In the genomic region with DNA sequence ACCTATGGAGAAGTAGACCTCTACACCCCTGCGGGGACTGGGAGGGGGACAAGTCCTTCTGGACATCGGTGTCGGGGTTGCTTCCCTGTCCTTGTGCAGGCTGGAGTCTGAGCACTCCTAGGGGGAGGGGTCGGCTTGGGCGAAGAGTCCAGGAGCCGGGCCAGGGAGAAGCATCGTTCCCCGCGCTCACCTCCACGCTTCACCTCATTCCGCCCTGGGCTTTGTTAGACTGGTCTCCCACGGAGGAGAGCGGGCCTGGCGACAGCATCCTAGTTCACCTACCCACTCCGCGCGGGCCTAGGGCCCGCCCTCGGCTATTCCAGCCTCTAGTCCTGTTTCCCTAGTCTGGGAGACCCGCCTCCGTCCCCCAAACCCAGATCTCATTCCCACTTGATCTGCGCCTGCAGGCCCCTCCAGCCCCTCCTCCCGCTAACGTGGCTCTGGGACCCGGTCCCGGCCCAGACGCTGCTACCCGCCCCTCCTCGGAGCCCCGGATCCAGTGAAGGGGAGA, we compare ENCODE assay signal across 8 mouse cellular contexts. TPM values are rescaled to one million over a fixed set of nuclear protein-coding genes. Genes with fewer than 3 reads are reported as not detected.
A peak's percentile ranks its signal among the peaks of the same experiment; 100 is the strongest.
DNase-seq lines count a peak whose midpoint lies in the region; ATAC-seq and TF ChIP-seq lines count a peak whose summit lies in the region.

No protein-coding gene starts in this region.

- H3K27ac ChIP-seq in forebrain, postnatal 0 days (ENCODE audit: low read depth, low read length): peak overlapping the region; percentile 81
- peak overlapping the region; percentile 44; the same call in 1 of the 2 replicates for H3K27ac ChIP-seq in limb, embryonic 13.5 days
- H3K27ac ChIP-seq in neural tube, embryonic 14.5 days (ENCODE audit: low read depth, low read length): peak overlapping the region; percentile 65

- no peaks in the 10 kb centered on the region for H3K27me3 ChIP-seq in forebrain, postnatal 0 days (ENCODE audit: insufficient read depth, low read length)
- no peaks in the 10 kb centered on the region for H3K27me3 ChIP-seq in limb, embryonic 13.5 days
- H3K27me3 ChIP-seq in neural tube, embryonic 14.5 days (ENCODE audit: control insufficient read depth, insufficient read depth, low read length): no peaks in the 10 kb centered on the region

- H3K36me3 ChIP-seq in forebrain, postnatal 0 days (ENCODE audit: insufficient read depth): peaks cover 20% of the 10 kb centered on the region
- H3K36me3 ChIP-seq in limb, embryonic 13.5 days: peaks cover 24% of the 10 kb centered on the region
- H3K36me3 ChIP-seq in neural tube, embryonic 14.5 days (ENCODE audit: control insufficient read depth, insufficient read depth, low read length): peaks cover 17% of the 10 kb centered on the region

- peak overlapping the region; percentile 80 for H3K4me2 ChIP-seq in forebrain, postnatal 0 days (ENCODE audit: low read depth)
- peak overlapping the region; percentile 86 for H3K4me2 ChIP-seq in limb, embryonic 13.5 days (replicated peaks)
- H3K4me2 ChIP-seq in neural tube, embryonic 14.5 days (ENCODE audit: low read depth, low read length): peak overlapping the region; percentile 78

- no peak for TF ChIP-seq POLR2A in lung, adult 2 months (IDR thresholded peaks at IDR 0.05; ENCODE audit: borderline replicate concordance, extremely low read depth, low read depth, low read length)

- no peak for TF ChIP-seq CTCF in lung, adult 2 months (IDR thresholded peaks at IDR 0.05; ENCODE audit: insufficient read depth, low read length)
- no peak for TF ChIP-seq CTCF in forebrain, postnatal 0 days (IDR thresholded peaks at IDR 0.05; ENCODE audit: low read depth)

- H3K9ac ChIP-seq in forebrain, postnatal 0 days: peak overlapping the region; percentile 84
- peak overlapping the region; percentile 87 for H3K9ac ChIP-seq in limb, embryonic 13.5 days
- H3K9ac ChIP-seq in neural tube, embryonic 14.5 days (replicated peaks; ENCODE audit: low read depth, low read length): peak overlapping the region; percentile 64

- peaks cover 13% of the 10 kb centered on the region; the same call in 1 of the 2 replicates for H3K4me1 ChIP-seq in lung, adult 2 months (ENCODE audit: control insufficient read depth, insufficient read depth, low read length)
- H3K4me1 ChIP-seq in forebrain, postnatal 0 days (ENCODE audit: insufficient read depth): peaks cover 19% of the 10 kb centered on the region
- peaks cover 34% of the 10 kb centered on the region for H3K4me1 ChIP-seq in limb, embryonic 13.5 days
- peaks cover 24% of the 10 kb centered on the region for H3K4me1 ChIP-seq in neural tube, embryonic 14.5 days (ENCODE audit: control insufficient read depth, insufficient read depth, low read length)

- ATAC-seq in forebrain, postnatal 0 days: peak; percentile 16
- ATAC-seq in limb, embryonic 13.5 days (ENCODE audit: low FRiP score, low read depth): peak; percentile 24
- 0 out of 2 replicates have a peak, but pooled peaks have one; percentile 13 for ATAC-seq in neural tube, embryonic 14.5 days (ENCODE audit: low read depth)

- no peak for DNase-seq in lung, adult 2 months
- DNase-seq in lung, postnatal 36 days: no peak
- peak; percentile 48 to 58 for DNase-seq in cerebellum, adult 18-20 months
- peak; percentile 59 for DNase-seq in forebrain, postnatal 0 days
- DNase-seq in layer of hippocampus, postnatal 25 days (ENCODE audit: extremely low spot score in 1 of 2, low spot score in 1 of 2): no peak
- no peak for DNase-seq in right cerebral cortex, adult 2 months (ENCODE audit: low spot score in 2 of 2)

- H3K9me3 ChIP-seq in forebrain, postnatal 0 days (ENCODE audit: low read length): no peaks in the 10 kb centered on the region
- H3K9me3 ChIP-seq in limb, embryonic 13.5 days: no peaks in the 10 kb centered on the region
- no peaks in the 10 kb centered on the region for H3K9me3 ChIP-seq in neural tube, embryonic 14.5 days (ENCODE audit: control insufficient read depth, low read length)

- 3% methylated on average over 30 of the region's 30 CpGs for WGBS in lung, adult 2 months
- WGBS in forebrain, postnatal 0 days: 1% methylated on average over 30 of the region's 30 CpGs
- WGBS in limb, embryonic 13.5 days: under 1% methylated on average over 29 of the region's 30 CpGs
- WGBS in neural tube, embryonic 14.5 days: under 1% methylated on average over 30 of the region's 30 CpGs

- peak overlapping the region; percentile 91 for H3K4me3 ChIP-seq in lung, adult 2 months (replicated peaks; ENCODE audit: extremely low read depth, low read depth, low read length)
- peak overlapping the region; percentile 95 for H3K4me3 ChIP-seq in forebrain, postnatal 0 days (ENCODE audit: low read depth, low read length)
- peak overlapping the region; percentile 92 for H3K4me3 ChIP-seq in limb, embryonic 13.5 days
- peak overlapping the region; percentile 60 for H3K4me3 ChIP-seq in neural tube, embryonic 14.5 days (ENCODE audit: low read depth, low read length)

RNA-seq across cellular contexts. Expression of a gene that starts 0.8 kb away (rescaled TPM):
- 10.7 and 11.8 TPM in 2 replicates for polyA plus RNA-seq in lung, adult 2 months (2012; rRNA removed)
- 75.2 and 94.1 TPM in 2 replicates for total RNA-seq in forebrain, postnatal 0 days (2014; rRNA removed)
- 24.2 and 28.4 TPM in 2 replicates for polyA plus RNA-seq in forebrain, postnatal 0 days (2015; fragmentation: Nextera tagmentation; extraction: Ambion mirVana)
- 11.1 and 11.7 TPM in 2 replicates for polyA plus RNA-seq in limb, embryonic 13.5 days (2015; fragmentation: Nextera tagmentation; extraction: Ambion mirVana)
- 26.0 and 26.6 TPM in 2 replicates for polyA plus RNA-seq in neural tube, embryonic 14.5 days (2014; fragmentation: Nextera tagmentation; extraction: Ambion mirVana)
- 10 to 100 TPM; 35.1 to 41.9 TPM for total RNA-seq in layer of hippocampus, postnatal 25 days (2021)

RNA-seq across cellular contexts. Expression of a gene that starts 18.9 kb away (rescaled TPM):
- 24.6 and 26.4 TPM in 2 replicates for polyA plus RNA-seq in lung, adult 2 months (2012; rRNA removed)
- total RNA-seq in forebrain, postnatal 0 days (2014; rRNA removed): 1.2 and 1.3 TPM in 2 replicates
- polyA plus RNA-seq in forebrain, postnatal 0 days (2015; fragmentation: Nextera tagmentation; extraction: Ambion mirVana): 1.8 and 3.3 TPM in 2 replicates
- 2.6 and 3.1 TPM in 2 replicates for polyA plus RNA-seq in limb, embryonic 13.5 days (2015; fragmentation: Nextera tagmentation; extraction: Ambion mirVana)
- 2.1 and 4.1 TPM in 2 replicates for polyA plus RNA-seq in neural tube, embryonic 14.5 days (2014; fragmentation: Nextera tagmentation; extraction: Ambion mirVana)
- 1 to 10 TPM; 2.1 to 3.1 TPM for total RNA-seq in layer of hippocampus, postnatal 25 days (2021)

RNA-seq across cellular contexts. Expression of a gene that starts 27.2 kb away (rescaled TPM):
- 4.5 and 7.8 TPM in 2 replicates for polyA plus RNA-seq in lung, adult 2 months (2012; rRNA removed)
- total RNA-seq in forebrain, postnatal 0 days (2014; rRNA removed): 38.7 and 39.2 TPM in 2 replicates
- 39.7 and 45.8 TPM in 2 replicates for polyA plus RNA-seq in forebrain, postnatal 0 days (2015; fragmentation: Nextera tagmentation; extraction: Ambion mirVana)
- 19.1 and 19.6 TPM in 2 replicates for polyA plus RNA-seq in limb, embryonic 13.5 days (2015; fragmentation: Nextera tagmentation; extraction: Ambion mirVana)
- polyA plus RNA-seq in neural tube, embryonic 14.5 days (2014; fragmentation: Nextera tagmentation; extraction: Ambion mirVana): 36.8 and 37.3 TPM in 2 replicates
- total RNA-seq in layer of hippocampus, postnatal 25 days (2021): 10 to 100 TPM; 16.5 to 18.4 TPM

RNA-seq across cellular contexts. Expression of a gene that starts 27.3 kb away (rescaled TPM):
- 30.1 and 43.7 TPM in 2 replicates for polyA plus RNA-seq in lung, adult 2 months (2012; rRNA removed)
- total RNA-seq in forebrain, postnatal 0 days (2014; rRNA removed): 47.6 and 52.7 TPM in 2 replicates
- polyA plus RNA-seq in forebrain, postnatal 0 days (2015; fragmentation: Nextera tagmentation; extraction: Ambion mirVana): 83.3 and 88.9 TPM in 2 replicates
- 82.4 and 84.4 TPM in 2 replicates for polyA plus RNA-seq in limb, embryonic 13.5 days (2015; fragmentation: Nextera tagmentation; extraction: Ambion mirVana)
- polyA plus RNA-seq in neural tube, embryonic 14.5 days (2014; fragmentation: Nextera tagmentation; extraction: Ambion mirVana): 80.8 and 96.9 TPM in 2 replicates
- 10 to 100 TPM; 43.1 to 48.2 TPM for total RNA-seq in layer of hippocampus, postnatal 25 days (2021)

RNA-seq across cellular contexts. Expression of a gene that starts 36.8 kb away (rescaled TPM):
- 1.5 and 3.5 TPM in 2 replicates for polyA plus RNA-seq in lung, adult 2 months (2012; rRNA removed)
- 0.24 and 1.5 TPM in 2 replicates for total RNA-seq in forebrain, postnatal 0 days (2014; rRNA removed)
- 0.39 and 0.62 TPM in 2 replicates for polyA plus RNA-seq in forebrain, postnatal 0 days (2015; fragmentation: Nextera tagmentation; extraction: Ambion mirVana)
- 1.9 and 2.5 TPM in 2 replicates for polyA plus RNA-seq in limb, embryonic 13.5 days (2015; fragmentation: Nextera tagmentation; extraction: Ambion mirVana)
- polyA plus RNA-seq in neural tube, embryonic 14.5 days (2014; fragmentation: Nextera tagmentation; extraction: Ambion mirVana): 0.72 and 0.98 TPM in 2 replicates
- under 1 TPM; 0.76 to 0.94 TPM for total RNA-seq in layer of hippocampus, postnatal 25 days (2021)

Comparison
In these comparisons a context has a peak if more than half of its experiments do, and no peak if none do; other contexts are left out.
1. DNase-seq: peak in cerebellum, adult 18-20 months (2 of 2) and forebrain, postnatal 0 days (single experiment); none in lung, adult 2 months (single experiment), lung, postnatal 36 days (single experiment), layer of hippocampus, postnatal 25 days (0 of 2) and right cerebral cortex, adult 2 months (0 of 2).
2. Peak in every context shown above with its lines, with median percentiles within 50 percentile points of each other: H3K4me3 ChIP-seq, ATAC-seq, H3K27ac ChIP-seq, H3K4me2 ChIP-seq and H3K9ac ChIP-seq.